Mouse (Mus musculus) MEL (cell line): ENCODE data around the gene Igf2bp3.

Source experiments
- CTCF ChIP-seq, 3 experiments: IDR thresholded peaks in 2 of 3; conservative IDR thresholded peaks in 1 of 3; 2 replicates each; pipeline ENCODE4 v1.5.1; 2011 to 2012; ENCODE audit warnings: low read length in 3 of 3, low read depth in 2 of 3, mild to moderate bottlenecking in 2 of 3, improper control_type of control experiment in 1 of 3, inconsistent platforms in 1 of 3, mixed read lengths in 1 of 3, moderate library complexity in 1 of 3; ENCODE audit not compliant: control insufficient read depth in 1 of 3, insufficient read depth in 1 of 3, poor library complexity in 1 of 3, severe bottlenecking in 1 of 3
- E2F4 ChIP-seq: IDR thresholded peaks from 2 replicates; pipeline ENCODE4 v1.6.1; 2011; ENCODE audit warnings: low read depth, low read length, improper control_type of control experiment, borderline replicate concordance
- EP300 ChIP-seq, 2 experiments: IDR thresholded peaks; 2 replicates each; pipeline ENCODE4 v1.6.1; 2011; ENCODE audit warnings: improper control_type of control experiment in 2 of 2, low read length in 2 of 2, low read depth in 1 of 2, mild to moderate bottlenecking in 1 of 2
- GABPA ChIP-seq: IDR thresholded peaks from 2 replicates; pipeline ENCODE4 v1.6.1; 2012; ENCODE audit warnings: low read depth, mild to moderate bottlenecking, inconsistent platforms, low read length, improper control_type of control experiment, moderate library complexity
- GATA1 ChIP-seq: IDR thresholded peaks from 2 replicates; pipeline ENCODE4 v1.6.1; 2011; ENCODE audit warnings: low read depth, low read length, improper control_type of control experiment
- JUND ChIP-seq: IDR thresholded peaks from 2 replicates; pipeline ENCODE4 v1.6.1; 2011; ENCODE audit warnings: low read depth, mild to moderate bottlenecking, improper control_type of control experiment, low read length
- MAX ChIP-seq: IDR thresholded peaks from 2 replicates; pipeline ENCODE4 v1.6.1; 2011; ENCODE audit warnings: low read length, improper control_type of control experiment
- MXI1 ChIP-seq: IDR thresholded peaks from 2 replicates; pipeline ENCODE4 v1.6.1; 2011; ENCODE audit warnings: mild to moderate bottlenecking, low read depth, low read length, improper control_type of control experiment
- POLR2AphosphoS2 ChIP-seq: IDR thresholded peaks from 2 replicates; pipeline ENCODE4 v1.6.1; 2011; ENCODE audit warnings: low read length, improper control_type of control experiment
- RAD21 ChIP-seq: IDR thresholded peaks from 2 replicates; pipeline ENCODE4 v1.6.1; 2011; ENCODE audit warnings: mild to moderate bottlenecking, low read depth, low read length, improper control_type of control experiment
- RCOR1 ChIP-seq: IDR thresholded peaks from 2 replicates; pipeline ENCODE4 v1.6.1; 2012; ENCODE audit warnings: low read depth, mild to moderate bottlenecking, inconsistent platforms, low read length, improper control_type of control experiment
- TAL1 ChIP-seq: IDR thresholded peaks from 2 replicates; pipeline ENCODE4 v1.6.1; 2012; ENCODE audit warnings: mild to moderate bottlenecking, inconsistent platforms, low read length, moderate library complexity, mixed read lengths
- ZNF384 ChIP-seq: IDR thresholded peaks from 2 replicates; pipeline ENCODE4 v1.6.1; 2012; ENCODE audit warnings: low read depth, mild to moderate bottlenecking, inconsistent platforms, low read length, improper control_type of control experiment

DNA sequence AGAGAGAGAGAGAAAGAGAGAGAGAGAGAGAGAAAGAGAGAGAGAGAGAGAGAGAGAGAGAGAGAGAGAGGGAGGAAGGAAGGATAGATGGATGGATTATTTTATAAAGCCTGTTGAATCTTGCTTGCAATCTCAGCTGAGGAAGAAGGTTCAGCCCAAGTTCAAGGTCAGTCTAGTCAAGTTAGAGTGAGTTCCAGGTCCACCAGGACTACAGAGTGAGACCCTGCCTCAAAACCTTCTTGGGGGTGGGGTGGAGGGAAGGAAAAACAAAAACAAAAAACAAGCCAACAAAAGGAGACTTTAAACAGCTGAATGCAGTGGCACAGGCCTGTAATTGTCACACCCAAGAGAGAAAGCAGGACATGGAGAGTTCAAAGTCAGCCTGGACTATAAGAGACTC is 40.1 kb downstream of the Igf2bp3 start:
- TF ChIP-seq MAX (no peak), GATA1 (no peak), E2F4 (no peak), POLR2AphosphoS2 (no peak), RAD21 (no peak), CTCF (IDR thresholded peaks at IDR 0.05 in 2 of 3, conservative IDR thresholded peaks at IDR 0.05 in 1 of 3; ENCODE audit: control insufficient read depth in 1 of 3, insufficient read depth in 1 of 3, low read depth in 2 of 3, low read length in 3 of 3, poor library complexity in 1 of 3, severe bottlenecking in 1 of 3) (no peak), ZNF384 (no peak), JUND (no peak), GABPA (no peak), EP300 (IDR thresholded peaks at IDR 0.05; ENCODE audit: low read depth in 1 of 2, low read length in 2 of 2) (no peak), TAL1 (no peak), MXI1 (no peak), RCOR1 (no peak)
